Mouse (Mus musculus) limb, embryonic 13.5 days (tissue): Measurements from ENCODE around the gene Arl4d. TPM values are rescaled to one million over a fixed set of nuclear protein-coding genes. Genes with fewer than 3 reads are reported as not detected.
A peak's percentile ranks its signal among the peaks of the same experiment; 100 is the strongest.
"Not testable (repeated sequence)": the region's sequence is repeated elsewhere in the genome, so short reads cannot be mapped to it uniquely, and the experiment has no call there.

ENCODE experiments used
- ATAC-seq: fragments of 200-750 bp; cut with Nextera tagmentation; 2 replicates; pipeline ENCODE4 v1.8.0; 2017; ENCODE audit warnings: low read depth, moderate number of reproducible peaks, moderate TSS enrichment; ENCODE audit not compliant: low FRiP score
- H3K27ac ChIP-seq: fragments of 300-500 bp; sonication (generic); 2 replicates; pipeline ENCODE4 v1.5.1; 2015; ENCODE audit warnings: inconsistent platforms, mild to moderate bottlenecking, moderate library complexity
- H3K27me3 ChIP-seq: fragments of 300-500 bp; sonication (generic); 2 replicates; pipeline ENCODE4 v1.6.1; 2015; ENCODE audit warnings: mild to moderate bottlenecking, inconsistent platforms
- H3K36me3 ChIP-seq: fragments of 300-500 bp; sonication (generic); 2 replicates; pipeline ENCODE4 v1.6.1; 2015; ENCODE audit warnings: inconsistent platforms, mild to moderate bottlenecking, moderate library complexity
- H3K4me1 ChIP-seq: fragments of 300-500 bp; sonication (generic); 2 replicates; pipeline ENCODE4 v1.6.1; 2015; ENCODE audit warnings: inconsistent platforms
- H3K4me2 ChIP-seq: fragments of 300-500 bp; sonication (generic); replicated peaks from 2 replicates; pipeline ENCODE4 v1.6.1; 2015; ENCODE audit warnings: inconsistent platforms, mild to moderate bottlenecking, moderate library complexity
- H3K4me3 ChIP-seq: fragments of 300-500 bp; sonication (generic); 2 replicates; pipeline ENCODE4 v1.5.1; 2015; ENCODE audit warnings: moderate library complexity, mild to moderate bottlenecking, inconsistent platforms
- H3K9ac ChIP-seq: fragments of 300-500 bp; sonication (generic); 2 replicates; pipeline ENCODE4 v1.6.1; 2015; ENCODE audit warnings: mild to moderate bottlenecking, inconsistent platforms
- H3K9me3 ChIP-seq: fragments of 300-500 bp; sonication (generic); 2 replicates; pipeline ENCODE4 v1.6.1; 2016; ENCODE audit warnings: inconsistent platforms
- WGBS: fragments of 180-500 bp; shearing (Covaris S2); methylation state at CpG from one replicate; pipeline ENCODE4 v1.1.7; 2015; 5-methylcytosine and 5-hydroxymethylcytosine counted together
- polyA plus RNA-seq: library from polyadenylated mRNA; unstranded; fragments of >200 nt; fragmentation: Nextera tagmentation; extraction: Ambion mirVana; gene quantifications from 2 replicates; pipeline ENCODE4 v1.2.1, GENCODE M21; 2015

Arl4d gene
- polyA plus RNA-seq, 1 experiment from 2014 or later: 2.2 TPM

GRCm38 (mm10) chr11:101635660-101636059, 29.7 kb upstream of the Arl4d start:
- Histone ChIP-seq H3K4me3 (no peak overlapping the region), H3K4me2 (no peak overlapping the region), H3K9me3 (no peaks in the 10 kb centered on the region), H3K4me1 (no peaks in the 10 kb centered on the region), H3K27ac (no peak overlapping the region), H3K27me3 (no peaks in the 10 kb centered on the region), H3K9ac (no peak overlapping the region), H3K36me3 (peaks cover 38% of the 10 kb centered on the region)
- no peak for ATAC-seq
- WGBS: 74% methylated on average over 10 of the region's 10 CpGs

DNA sequence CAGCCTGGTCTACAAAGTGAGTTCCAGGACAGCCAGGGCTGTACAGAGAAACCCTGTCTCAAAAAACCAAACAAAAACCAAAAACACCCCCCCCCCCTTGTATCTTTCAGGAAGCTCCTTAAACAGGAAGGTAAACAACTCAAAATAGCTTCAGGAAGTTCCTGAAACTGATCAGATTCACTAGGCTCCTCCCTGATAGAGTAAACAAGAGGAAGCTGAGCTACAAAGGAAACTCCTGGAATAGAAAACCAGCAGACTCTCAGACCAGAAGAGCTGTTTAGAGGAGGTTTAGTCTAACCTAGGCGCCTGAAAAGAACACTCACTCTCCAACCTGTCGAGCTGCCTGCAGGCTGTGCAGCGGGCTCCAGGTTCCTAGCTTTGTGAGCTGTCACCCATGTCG, 25.6 kb upstream of the Arl4d start:
- no peak for ATAC-seq
- peaks cover 19% of the 10 kb centered on the region for H3K36me3 ChIP-seq
- no peak overlapping the region for H3K4me3 ChIP-seq
- H3K27ac ChIP-seq: no peak overlapping the region; the same call in 1 of the 2 replicates
- no peak overlapping the region for H3K4me2 ChIP-seq
- no peaks in the 10 kb centered on the region for H3K27me3 ChIP-seq
- no peaks in the 10 kb centered on the region for H3K9me3 ChIP-seq
- WGBS: 90% methylated on average over 4 of the region's 4 CpGs
- no peaks in the 10 kb centered on the region for H3K4me1 ChIP-seq
- no peak overlapping the region for H3K9ac ChIP-seq

DNA sequence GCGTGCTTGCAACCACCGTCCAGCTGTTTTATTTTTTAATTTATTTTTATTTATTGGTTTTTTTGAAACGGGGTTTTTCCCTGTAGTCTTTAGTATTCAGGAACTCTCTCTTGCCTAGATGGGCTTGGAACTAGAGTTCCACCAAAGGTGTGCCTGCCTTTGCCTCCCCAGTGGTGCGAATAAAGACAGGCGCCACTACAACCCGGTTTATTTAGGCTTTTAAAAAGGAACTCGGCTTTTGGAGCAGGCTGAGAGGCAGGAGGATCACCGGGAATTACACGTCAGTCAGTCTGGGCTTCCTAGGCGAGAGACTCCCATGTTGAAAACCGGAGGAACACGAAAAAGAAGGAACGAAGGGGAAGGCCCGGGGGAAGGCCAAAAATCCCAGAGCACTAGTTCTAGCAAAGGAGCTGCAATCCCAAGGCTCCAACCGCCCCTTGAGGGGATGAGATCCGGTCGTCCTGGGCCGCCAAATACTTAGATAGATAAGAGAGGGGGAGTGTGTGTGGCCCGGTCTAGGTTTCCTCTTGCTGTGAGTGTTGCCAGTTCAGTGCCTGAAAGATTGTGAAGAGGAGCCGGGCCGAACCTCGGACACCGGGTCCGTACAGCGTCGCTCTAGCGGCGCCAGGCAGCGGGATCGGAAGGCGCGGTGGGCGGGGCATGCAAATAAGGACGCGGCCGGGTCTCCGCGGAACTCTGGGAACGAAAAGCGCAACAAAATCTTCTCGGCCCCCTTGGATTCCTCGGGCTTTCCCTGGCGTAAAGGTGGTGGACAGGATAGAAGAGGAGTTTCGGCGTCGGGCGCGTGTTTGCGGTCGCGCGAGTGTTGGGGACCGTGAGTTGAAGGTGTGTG, 24.3 kb upstream of the Arl4d start:
- not testable (repeated sequence) for H3K27me3 ChIP-seq, H3K4me1 ChIP-seq, H3K9me3 ChIP-seq, H3K36me3 ChIP-seq
- Histone ChIP-seq H3K4me2 (peak overlapping the region; percentile 59), H3K27ac (peak overlapping the region; percentile 79; the same call in 1 of the 2 replicates), H3K4me3 (peak overlapping the region; percentile 40), H3K9ac (peak overlapping the region; percentile 62)
- 4% methylated on average over 53 of the region's 53 CpGs for WGBS
- peak; percentile 70 for ATAC-seq

DNA sequence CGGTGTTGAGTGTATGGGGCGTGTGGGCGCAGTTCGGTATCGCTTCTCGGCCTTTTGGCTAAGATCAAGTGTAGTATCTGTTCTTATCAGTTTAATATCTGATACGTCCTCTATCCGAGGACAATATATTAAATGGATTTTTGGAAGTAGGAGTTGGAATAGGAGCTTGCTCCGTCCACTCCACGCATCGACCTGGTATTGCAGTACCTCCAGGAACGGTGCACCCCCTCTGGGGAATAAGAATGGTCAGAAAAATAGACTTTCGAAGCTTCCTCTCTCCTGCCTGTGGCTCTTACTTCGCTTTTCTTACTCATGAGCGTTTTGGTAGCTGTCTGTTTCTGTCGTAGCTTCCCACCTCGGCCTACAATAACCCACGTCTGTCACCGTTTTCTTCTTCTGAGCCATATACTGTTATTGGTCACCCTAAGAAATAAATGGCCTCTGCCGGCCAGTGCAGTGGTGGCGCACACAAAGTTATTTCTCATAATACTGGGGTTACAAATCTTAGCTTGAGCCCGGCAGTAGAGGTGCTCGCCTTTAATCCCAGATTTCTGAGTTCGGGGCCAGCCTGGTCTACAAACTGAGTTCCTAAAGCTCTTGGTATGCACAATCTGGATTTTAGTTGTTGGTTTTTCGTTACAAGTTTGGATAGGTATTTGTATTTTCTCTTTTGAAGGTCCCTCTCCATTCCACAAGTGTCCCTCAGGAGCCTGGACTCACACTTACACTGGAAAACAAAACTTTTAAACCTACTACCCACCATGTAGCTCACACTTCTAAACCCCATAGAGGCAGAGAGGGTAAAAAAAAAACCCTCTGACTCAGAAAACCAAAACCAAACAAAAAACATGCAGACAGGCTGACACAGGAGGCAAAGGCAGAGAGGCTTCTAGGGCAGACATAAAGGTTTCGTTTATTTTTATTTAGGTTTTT, 23.4 kb upstream of the Arl4d start:
- H3K4me3 ChIP-seq, H3K4me1 ChIP-seq, H3K36me3 ChIP-seq, H3K9me3 ChIP-seq, H3K27me3 ChIP-seq: not testable (repeated sequence)
- Histone ChIP-seq H3K4me2 (peak overlapping the region; percentile 59), H3K9ac (peak overlapping the region; percentile 62), H3K27ac (peak overlapping the region; percentile 79; the same call in 1 of the 2 replicates)
- peak; percentile 86 for ATAC-seq
- WGBS: 4% methylated on average over 13 of the region's 26 CpGs

- Histone ChIP-seq H3K36me3 (no peaks in the 10 kb centered on the region), H3K4me2 (no peak overlapping the region), H3K9me3 (no peaks in the 10 kb centered on the region), H3K4me3 (no peak overlapping the region), H3K27me3 (no peaks in the 10 kb centered on the region), H3K9ac (no peak overlapping the region), H3K27ac (no peak overlapping the region), H3K4me1 (no peaks in the 10 kb centered on the region)
- 52% methylated on average over 5 of the region's 5 CpGs for WGBS
- no peak for ATAC-seq
Measured at GRCm38 (mm10) chr11:101642931-101643330, 22.4 kb upstream of the Arl4d start.

DNA sequence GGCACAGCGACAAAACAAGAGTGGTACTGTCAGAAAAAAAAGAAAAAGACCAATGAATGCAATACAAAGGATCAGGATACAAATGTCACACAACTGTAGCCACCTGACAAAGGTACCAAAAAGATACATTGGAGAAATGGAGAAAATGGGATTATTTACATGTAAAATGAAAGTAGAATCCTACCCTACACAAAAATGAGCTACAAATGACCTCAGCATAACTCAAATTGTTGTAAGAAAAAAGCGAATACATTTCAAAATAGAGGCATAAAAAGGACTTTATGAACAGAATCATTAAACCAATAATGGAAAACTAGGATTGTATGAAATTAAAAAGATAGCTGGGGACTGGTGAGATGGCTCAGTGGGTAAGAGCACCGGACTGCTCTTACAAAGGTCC, 20.8 kb upstream of the Arl4d start:
- no peak for ATAC-seq
- 63% methylated on average over 3 of the region's 3 CpGs for WGBS
- Histone ChIP-seq H3K9ac (no peak overlapping the region), H3K4me3 (no peak overlapping the region), H3K4me2 (no peak overlapping the region), H3K4me1 (no peaks in the 10 kb centered on the region), H3K9me3 (no peaks in the 10 kb centered on the region), H3K27ac (no peak overlapping the region), H3K36me3 (no peaks in the 10 kb centered on the region), H3K27me3 (no peaks in the 10 kb centered on the region)

DNA sequence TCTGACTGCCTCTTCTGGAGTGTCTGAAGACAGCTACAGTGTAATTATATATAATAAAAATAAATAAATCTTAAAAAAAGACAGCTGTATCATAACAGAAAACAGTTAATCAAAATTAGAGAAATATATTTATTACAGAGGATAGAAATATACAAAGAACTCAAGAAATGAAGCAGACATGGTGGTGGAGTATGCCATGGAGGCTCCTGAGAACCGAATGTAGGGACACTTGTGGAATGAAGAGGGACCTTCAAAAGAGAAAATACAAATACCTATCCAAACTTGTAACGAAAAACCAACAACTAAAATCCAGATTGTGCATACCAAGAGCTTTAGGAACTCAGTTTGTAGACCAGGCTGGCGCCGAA, 20.3 kb upstream of the Arl4d start:
- not testable (repeated sequence) for ATAC-seq, H3K9ac ChIP-seq, H3K27ac ChIP-seq

DNA sequence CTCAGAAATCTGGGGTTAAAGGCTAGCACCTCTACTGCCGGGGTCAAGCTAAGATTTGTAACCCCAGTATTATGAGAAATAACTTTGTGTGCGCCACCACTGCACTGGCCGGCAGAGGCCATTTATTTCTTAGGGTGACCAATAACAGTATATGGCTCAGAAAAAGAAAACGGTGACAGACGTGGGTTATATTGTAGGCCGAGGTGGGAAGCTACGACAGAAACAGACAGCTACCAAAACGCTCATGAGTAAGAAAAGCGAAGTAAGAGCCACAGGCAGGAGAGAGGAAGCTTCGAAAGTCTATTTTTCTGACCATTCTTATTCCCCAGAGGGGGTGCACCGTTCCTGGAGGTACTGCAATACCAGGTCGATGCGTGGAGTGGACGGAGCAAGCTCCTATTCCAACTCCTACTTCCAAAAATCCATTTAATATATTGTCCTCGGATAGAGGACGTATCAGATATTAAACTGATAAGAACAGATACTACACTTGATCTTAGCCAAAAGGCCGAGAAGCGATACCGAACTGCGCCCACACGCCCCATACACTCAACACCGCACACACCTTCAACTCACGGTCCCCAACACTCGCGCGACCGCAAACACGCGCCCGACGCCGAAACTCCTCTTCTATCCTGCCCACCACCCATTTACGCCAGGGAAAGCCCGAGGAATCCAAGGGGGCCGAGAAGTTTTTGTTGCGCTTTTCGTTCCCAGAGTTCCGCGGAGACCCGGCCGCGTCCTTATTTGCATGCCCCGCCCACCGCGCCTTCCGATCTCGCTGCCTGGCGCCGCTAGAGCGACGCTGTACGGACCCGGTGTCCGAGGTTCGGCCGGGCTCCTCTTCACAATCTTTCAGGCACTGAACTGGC, 19.7 kb upstream of the Arl4d start:
- H3K36me3 ChIP-seq, H3K4me1 ChIP-seq, H3K27me3 ChIP-seq, H3K9me3 ChIP-seq: not testable (repeated sequence)
- ATAC-seq: peak; percentile 73
- under 1% methylated on average over 43 of the region's 56 CpGs for WGBS
- Histone ChIP-seq H3K4me3 (peak overlapping the region; percentile 33), H3K4me2 (peak overlapping the region; percentile 55), H3K27ac (peak overlapping the region; percentile 92), H3K9ac (peak overlapping the region; percentile 60)

More for the DNA sequence above, 20.3 kb upstream of the Arl4d start:
- H3K9me3 ChIP-seq, H3K4me3 ChIP-seq, H3K4me1 ChIP-seq, H3K4me2 ChIP-seq, H3K36me3 ChIP-seq, H3K27me3 ChIP-seq: not testable (repeated sequence)
- 2% methylated on average over 4 of the region's 4 CpGs for WGBS

- H3K27ac ChIP-seq: peak overlapping the region; percentile 92; the same call in 1 of the 2 replicates
- peak overlapping the region; percentile 60 for H3K9ac ChIP-seq
- not testable (repeated sequence) for H3K9me3 ChIP-seq, ATAC-seq, H3K27me3 ChIP-seq, H3K36me3 ChIP-seq, H3K4me1 ChIP-seq
- WGBS: 12% methylated on average over 16 of the region's 16 CpGs
- peak overlapping the region; percentile 55 for H3K4me2 ChIP-seq
- H3K4me3 ChIP-seq: peak overlapping the region; percentile 33
Measured at GRCm38 (mm10) chr11:101646283-101646794, 19.0 kb upstream of the Arl4d start.

GRCm38 (mm10) chr11:101647093-101647492, 18.2 kb upstream of the Arl4d start:
- H3K4me1 ChIP-seq, H3K9ac ChIP-seq, H3K4me3 ChIP-seq, H3K36me3 ChIP-seq, H3K27ac ChIP-seq, ATAC-seq, H3K9me3 ChIP-seq, H3K4me2 ChIP-seq, H3K27me3 ChIP-seq: not testable (repeated sequence)
- 90% methylated on average over 10 of the region's 10 CpGs for WGBS

GRCm38 (mm10) chr11:101656356-101656755, 9.0 kb upstream of the Arl4d start:
- Histone ChIP-seq H3K36me3 (no peaks in the 10 kb centered on the region), H3K4me3 (no peak overlapping the region), H3K27me3 (0 out of 2 replicates have a peak, but pooled peaks cover 4% of the 10 kb centered on the region), H3K9ac (no peak overlapping the region), H3K9me3 (no peaks in the 10 kb centered on the region), H3K4me1 (peaks cover 5% of the 10 kb centered on the region), H3K4me2 (no peak overlapping the region), H3K27ac (no peak overlapping the region)
- ATAC-seq: no peak
- 85% methylated on average over 4 of the region's 4 CpGs for WGBS
